Mouse (Mus musculus): ENCODE results near the gene Hist1h3e. TPM values are rescaled to one million over a fixed set of nuclear protein-coding genes. Genes with fewer than 3 reads are reported as not detected.

The Hist1h3e gene
- polyA plus RNA-seq, 1 experiment: 14.3 TPM

GRCm38 (mm10) chr13:23515281-23515680, 46.9 kb downstream of the Hist1h3e start:
- no peaks in the 10 kb centered on the region for H3K36me3 ChIP-seq (ENCODE audit: control insufficient read depth, insufficient read depth, low read length, poor library complexity, severe bottlenecking)
- no peak overlapping the region for H3K4me3 ChIP-seq (ENCODE audit: low read depth, low read length)
- peaks cover 12% of the 10 kb centered on the region for H3K4me1 ChIP-seq (ENCODE audit: control insufficient read depth, insufficient read depth, low read length)
- no peaks in the 10 kb centered on the region for H3K27me3 ChIP-seq (ENCODE audit: control insufficient read depth, insufficient read depth, low read length, poor library complexity, severe bottlenecking)
- peak overlapping the region; percentile 65; the same call in 1 of the 2 replicates for H3K27ac ChIP-seq (ENCODE audit: insufficient read depth, low read length)
- H3K9ac ChIP-seq (ENCODE audit: low read depth, poor library complexity, severe bottlenecking): no peak overlapping the region
- H3K9me3 ChIP-seq (replicated peaks; ENCODE audit: control insufficient read depth, insufficient read depth, low read length, poor library complexity, severe bottlenecking): no peaks in the 10 kb centered on the region
- TF ChIP-seq POLR2A (IDR thresholded peaks at IDR 0.05; ENCODE audit: insufficient read depth, low read length) (no peak), EP300 (IDR thresholded peaks at IDR 0.05; ENCODE audit: insufficient read depth, low read depth, low read length) (no peak), CTCF (IDR thresholded peaks at IDR 0.05; ENCODE audit: low read depth, low read length) (no peak)

- no peaks in the 10 kb centered on the region for H3K9me3 ChIP-seq (replicated peaks; ENCODE audit: control insufficient read depth, insufficient read depth, low read length, poor library complexity, severe bottlenecking)
- H3K27ac ChIP-seq (ENCODE audit: insufficient read depth, low read length): peak overlapping the region; percentile 41; the same call in 1 of the 2 replicates
- H3K36me3 ChIP-seq (ENCODE audit: control insufficient read depth, insufficient read depth, low read length, poor library complexity, severe bottlenecking): no peaks in the 10 kb centered on the region
- H3K27me3 ChIP-seq (ENCODE audit: control insufficient read depth, insufficient read depth, low read length, poor library complexity, severe bottlenecking): no peaks in the 10 kb centered on the region
- no peak overlapping the region for H3K9ac ChIP-seq (ENCODE audit: low read depth, poor library complexity, severe bottlenecking)
- H3K4me3 ChIP-seq (ENCODE audit: low read depth, low read length): no peak overlapping the region
- H3K4me1 ChIP-seq (ENCODE audit: control insufficient read depth, insufficient read depth, low read length): peaks cover 12% of the 10 kb centered on the region
- TF ChIP-seq CTCF (IDR thresholded peaks at IDR 0.05; ENCODE audit: low read depth, low read length) (no peak), EP300 (IDR thresholded peaks at IDR 0.05; ENCODE audit: insufficient read depth, low read depth, low read length) (no peak), POLR2A (IDR thresholded peaks at IDR 0.05; ENCODE audit: insufficient read depth, low read length) (no peak)
Observed at GRCm38 (mm10) chr13:23513517-23513916, 48.7 kb downstream of the Hist1h3e start.

Other genes with a start within 250 kb of the Hist1h3e start
- gene Zfp322a, start 193.2 kb downstream of the Hist1h3e start, polyA plus RNA-seq (2011; ENCODE audit: insufficient read depth, insufficient read length, low read depth, missing spikeins): 47.3 and 52.8 TPM in 2 replicates
- gene Abt1, start 138.5 kb downstream of the Hist1h3e start, polyA plus RNA-seq (2011; ENCODE audit: insufficient read depth, insufficient read length, low read depth, missing spikeins): 10.0 and 10.3 TPM in 2 replicates
- 0.40 and 0.46 TPM in 2 replicates for gene Btn1a1, start 96.5 kb downstream of the Hist1h3e start, polyA plus RNA-seq (2011; ENCODE audit: insufficient read depth, insufficient read length, low read depth, missing spikeins)
- gene Btn2a2, start 73.5 kb downstream of the Hist1h3e start, polyA plus RNA-seq (2011; ENCODE audit: insufficient read depth, insufficient read length, low read depth, missing spikeins): 0.91 and 1.9 TPM in 2 replicates
- gene Hist1h4h, start 31.3 kb downstream of the Hist1h3e start, polyA plus RNA-seq (2011; ENCODE audit: insufficient read depth, insufficient read length, low read depth, missing spikeins): 16.9 and 19.1 TPM in 2 replicates
- gene Hist1h2af, start 28.5 kb downstream of the Hist1h3e start, polyA plus RNA-seq (2011; ENCODE audit: insufficient read depth, insufficient read length, low read depth, missing spikeins): 68.8 and 97.9 TPM in 2 replicates
- gene Hist1h3g, start 26.9 kb downstream of the Hist1h3e start, polyA plus RNA-seq (2011; ENCODE audit: insufficient read depth, insufficient read length, low read depth, missing spikeins): 8.9 and 16.9 TPM in 2 replicates
- gene Hist1h2bh, start 19.0 kb downstream of the Hist1h3e start, polyA plus RNA-seq (2011; ENCODE audit: insufficient read depth, insufficient read length, low read depth, missing spikeins): 3.9 and 4.2 TPM in 2 replicates
- gene Hist1h3f, start 18.3 kb downstream of the Hist1h3e start, polyA plus RNA-seq (2011; ENCODE audit: insufficient read depth, insufficient read length, low read depth, missing spikeins): 1.5 TPM in 1 of 2 replicates, not detected in the other
- 24.1 and 31.1 TPM in 2 replicates for gene Hist1h4f, start 10.7 kb downstream of the Hist1h3e start, polyA plus RNA-seq (2011; ENCODE audit: insufficient read depth, insufficient read length, low read depth, missing spikeins)
- 1.6 and 2.0 TPM in 2 replicates for gene Hist1h1d, start 9.1 kb downstream of the Hist1h3e start, polyA plus RNA-seq (2011; ENCODE audit: insufficient read depth, insufficient read length, low read depth, missing spikeins)
- gene Hist1h2ae, start 8.9 kb upstream of the Hist1h3e start, polyA plus RNA-seq (2011; ENCODE audit: insufficient read depth, insufficient read length, low read depth, missing spikeins): 5.0 and 8.2 TPM in 2 replicates
- gene Hist1h2bg, start 9.0 kb upstream of the Hist1h3e start, polyA plus RNA-seq (2011; ENCODE audit: insufficient read depth, insufficient read length, low read depth, missing spikeins): 13.4 and 16.7 TPM in 2 replicates
- gene Hist1h2bf, start 11.8 kb upstream of the Hist1h3e start, polyA plus RNA-seq (2011; ENCODE audit: insufficient read depth, insufficient read length, low read depth, missing spikeins): 21.5 and 23.2 TPM in 2 replicates
- 2.0 TPM in 1 of 2 replicates, not detected in the other for gene Hist1h2ad, start 12.0 kb upstream of the Hist1h3e start, polyA plus RNA-seq (2011; ENCODE audit: insufficient read depth, insufficient read length, low read depth, missing spikeins)
- gene Hist1h3d, start 13.4 kb upstream of the Hist1h3e start, polyA plus RNA-seq (2011; ENCODE audit: insufficient read depth, insufficient read length, low read depth, missing spikeins): 3.2 and 4.7 TPM in 2 replicates
- gene Hist1h4d, start 19.2 kb upstream of the Hist1h3e start, polyA plus RNA-seq (2011; ENCODE audit: insufficient read depth, insufficient read length, low read depth, missing spikeins): 4.3 and 4.8 TPM in 2 replicates
- gene Hist1h2be, start 58.8 kb upstream of the Hist1h3e start, polyA plus RNA-seq (2011; ENCODE audit: insufficient read depth, insufficient read length, low read depth, missing spikeins): 1.8 TPM in 2 replicates
- gene Hist1h1e, start 60.2 kb upstream of the Hist1h3e start, polyA plus RNA-seq (2011; ENCODE audit: insufficient read depth, insufficient read length, low read depth, missing spikeins): 6.9 and 8.4 TPM in 2 replicates
- 0.37 and 0.91 TPM in 2 replicates for gene Hist1h2ac, start 121.6 kb upstream of the Hist1h3e start, polyA plus RNA-seq (2011; ENCODE audit: insufficient read depth, insufficient read length, low read depth, missing spikeins)
- 9.1 and 10.6 TPM in 2 replicates for gene Hist1h2bc, start 121.8 kb upstream of the Hist1h3e start, polyA plus RNA-seq (2011; ENCODE audit: insufficient read depth, insufficient read length, low read depth, missing spikeins)
- not detected in 2 replicates for gene Hist1h1t, start 133.4 kb upstream of the Hist1h3e start, polyA plus RNA-seq (2011; ENCODE audit: insufficient read depth, insufficient read length, low read depth, missing spikeins)
- gene Hist1h4c, start 136.1 kb upstream of the Hist1h3e start, polyA plus RNA-seq (2011; ENCODE audit: insufficient read depth, insufficient read length, low read depth, missing spikeins): 1.3 and 2.5 TPM in 2 replicates
- gene Hfe, start 148.5 kb upstream of the Hist1h3e start, polyA plus RNA-seq (2011; ENCODE audit: insufficient read depth, insufficient read length, low read depth, missing spikeins): not detected in 2 replicates
- gene Hist1h1c, start 176.4 kb upstream of the Hist1h3e start, polyA plus RNA-seq (2011; ENCODE audit: insufficient read depth, insufficient read length, low read depth, missing spikeins): 10.8 and 13.3 TPM in 2 replicates
- 3.6 and 8.6 TPM in 2 replicates for gene Hist1h3c, start 183.2 kb upstream of the Hist1h3e start, polyA plus RNA-seq (2011; ENCODE audit: insufficient read depth, insufficient read length, low read depth, missing spikeins)
- gene Hist1h2bb, start 184.4 kb upstream of the Hist1h3e start, polyA plus RNA-seq (2011; ENCODE audit: insufficient read depth, insufficient read length, low read depth, missing spikeins): 9.8 and 11.5 TPM in 2 replicates
- 11.9 and 17.9 TPM in 2 replicates for gene Hist1h2ab, start 188.8 kb upstream of the Hist1h3e start, polyA plus RNA-seq (2011; ENCODE audit: insufficient read depth, insufficient read length, low read depth, missing spikeins)
- 5.0 and 9.4 TPM in 2 replicates for gene Hist1h3b, start 189.9 kb upstream of the Hist1h3e start, polyA plus RNA-seq (2011; ENCODE audit: insufficient read depth, insufficient read length, low read depth, missing spikeins)
- gene Hist1h4b, start 194.6 kb upstream of the Hist1h3e start, polyA plus RNA-seq (2011; ENCODE audit: insufficient read depth, insufficient read length, low read depth, missing spikeins): 28.2 and 29.2 TPM in 2 replicates
- 3.1 and 4.5 TPM in 2 replicates for gene Hist1h4a, start 198.9 kb upstream of the Hist1h3e start, polyA plus RNA-seq (2011; ENCODE audit: insufficient read depth, insufficient read length, low read depth, missing spikeins)
- 5.4 TPM in 1 of 2 replicates, not detected in the other for gene Hist1h3a, start 200.0 kb upstream of the Hist1h3e start, polyA plus RNA-seq (2011; ENCODE audit: insufficient read depth, insufficient read length, low read depth, missing spikeins)
- 7.8 and 8.6 TPM in 2 replicates for gene Hist1h1a, start 201.3 kb upstream of the Hist1h3e start, polyA plus RNA-seq (2011; ENCODE audit: insufficient read depth, insufficient read length, low read depth, missing spikeins)
- not detected in 2 replicates for gene Trim38, start 207.5 kb upstream of the Hist1h3e start, polyA plus RNA-seq (2011; ENCODE audit: insufficient read depth, insufficient read length, low read depth, missing spikeins)
- not detected in 2 replicates for gene Slc17a2, start 244.6 kb upstream of the Hist1h3e start, polyA plus RNA-seq (2011; ENCODE audit: insufficient read depth, insufficient read length, low read depth, missing spikeins)

Measured in ES-Bruce4 (cell line).